Mouse (Mus musculus) embryo, embryonic 10 days (tissue): ENCODE results near the gene Slc29a4.

Source experiments
- DNase-seq: peaks from one replicate; pipeline ENCODE4 v3.0.0-alpha.2; 2015; ENCODE audit warnings: low spot score

Slc29a4 gene

GRCm38 (mm10) chr5:142747026-142747629 is 54.8 kb downstream of the Slc29a4 start:
- no peak for DNase-seq

- DNase-seq: no peak
Measured at GRCm38 (mm10) chr5:142750173-142750572, 57.9 kb downstream of the Slc29a4 start.

- peak; percentile 34 for DNase-seq
Measured at GRCm38 (mm10) chr5:142752241-142752640, 59.9 kb downstream of the Slc29a4 start.

GRCm38 (mm10) chr5:142759786-142760185 is 67.5 kb downstream of the Slc29a4 start:
- no peak for DNase-seq

- DNase-seq: no peak
Measured at GRCm38 (mm10) chr5:142761326-142761983, 69.1 kb downstream of the Slc29a4 start.

GRCm38 (mm10) chr5:142762082-142762807 is 69.9 kb downstream of the Slc29a4 start:
- no peak for DNase-seq

GRCm38 (mm10) chr5:142764306-142764705 is 72.0 kb downstream of the Slc29a4 start:
- DNase-seq: no peak

GRCm38 (mm10) chr5:142764889-142765288 is 72.6 kb downstream of the Slc29a4 start:
- DNase-seq: no peak

- no peak for DNase-seq
Measured at GRCm38 (mm10) chr5:142766708-142767107, 74.4 kb downstream of the Slc29a4 start.

GRCm38 (mm10) chr5:142767937-142768336 is 75.6 kb downstream of the Slc29a4 start:
- peak; percentile 84 for DNase-seq

GRCm38 (mm10) chr5:142768352-142769267 is 76.3 kb downstream of the Slc29a4 start:
- DNase-seq: peak; percentile 60

- no peak for DNase-seq
Measured at GRCm38 (mm10) chr5:142769641-142770040, 77.3 kb downstream of the Slc29a4 start.

GRCm38 (mm10) chr5:142771034-142771433 is 78.7 kb downstream of the Slc29a4 start:
- no peak for DNase-seq

- DNase-seq: no peak
Measured at GRCm38 (mm10) chr5:142771964-142772363, 79.7 kb downstream of the Slc29a4 start.
